Mouse (Mus musculus): ENCODE results near the gene 9930022D16Rik. TPM values are rescaled to one million over a fixed set of nuclear protein-coding genes. Genes with fewer than 3 reads are reported as not detected.

9930022D16Rik gene
- total and polyA plus RNA-seq, 3 experiments = 0.04 TPM; not detected in 2

GRCm38 (mm10) chr11:109439829-109440340, 26.2 kb downstream of the 9930022D16Rik start (continued):
- peak; percentile 61 for TF ChIP-seq NELFE (IDR thresholded peaks at IDR 0.05; ENCODE audit: low read depth, low read length)
- TF ChIP-seq USF1 (IDR thresholded peaks at IDR 0.05; ENCODE audit: low read depth, low read length) = no peak
- TF ChIP-seq BHLHE40 (IDR thresholded peaks at IDR 0.05; ENCODE audit: borderline replicate concordance, low read depth, low read length) = no peak

- Histone ChIP-seq H3K4me1 (ENCODE audit: control insufficient read depth in 1 of 2, insufficient read depth in 2 of 2, low read length in 2 of 2) (peaks cover 0 to 7% of the 10 kb centered on the region in 2 experiments; a peak in 3 of 4 replicates), H3K27ac (ENCODE audit: control insufficient read depth, low read depth, low read length) (no peak overlapping the region), H3K9me3 (replicated peaks; ENCODE audit: insufficient read depth, low read length) (no peaks in the 10 kb centered on the region), H3K4me3 (ENCODE audit: control insufficient read depth in 1 of 2, insufficient read depth in 1 of 2, low read depth in 2 of 2, low read length in 2 of 2) (peak overlapping the region; percentile 71 to 75), H3K9ac (ENCODE audit: control insufficient read depth, low read depth, low read length, poor library complexity, severe bottlenecking) (peak overlapping the region; percentile 82), H3K79me2 (ENCODE audit: control insufficient read depth, insufficient read depth, low read length, poor library complexity) (peaks cover 2% of the 10 kb centered on the region; the same call in 1 of the 2 replicates), H3K36me3 (ENCODE audit: control insufficient read depth in 1 of 2, insufficient read depth in 2 of 2, low read length in 2 of 2) (peaks cover 0 to 8% of the 10 kb centered on the region in 2 experiments; a peak in 1 of 4 replicates), H3K27me3 (ENCODE audit: control insufficient read depth in 1 of 2, insufficient read depth in 2 of 2, low read length in 2 of 2) (no peaks in the 10 kb centered on the region)
- DNase-seq (ENCODE audit: low read depth, low spot score) = peak; percentile 56
- TF ChIP-seq MAFK (IDR thresholded peaks at IDR 0.05; ENCODE audit: borderline replicate concordance, low read depth, low read length) = no peak
- TF ChIP-seq GABPA (IDR thresholded peaks at IDR 0.05; ENCODE audit: low read depth, low read length) = no peak
- TF ChIP-seq USF1 (IDR thresholded peaks at IDR 0.05; ENCODE audit: low read depth, low read length) = no peak
- TF ChIP-seq TAL1 (IDR thresholded peaks at IDR 0.05; ENCODE audit: low read length) = no peak
- no peak for TF ChIP-seq HCFC1 (IDR thresholded peaks at IDR 0.05; ENCODE audit: low read depth, low read length)
- TF ChIP-seq POLR2AphosphoS5 (IDR thresholded peaks at IDR 0.05; ENCODE audit: borderline replicate concordance, low read depth, low read length) = no peak
- no peak for TF ChIP-seq SMC3 (IDR thresholded peaks at IDR 0.05; ENCODE audit: low read depth, low read length)
- no peak for TF ChIP-seq RCOR1 (IDR thresholded peaks at IDR 0.05; ENCODE audit: low read depth, low read length)
- no peak for TF ChIP-seq NRF1 (IDR thresholded peaks at IDR 0.05; ENCODE audit: insufficient read depth, low read depth, low read length, poor library complexity, severe bottlenecking)
- TF ChIP-seq MEF2A (IDR thresholded peaks at IDR 0.05; ENCODE audit: extremely low read depth, insufficient replicate concordance, low read depth, low read length, poor library complexity, severe bottlenecking) = no peak
- TF ChIP-seq TCF12 (IDR thresholded peaks at IDR 0.05; ENCODE audit: low read depth, low read length) = no peak
- no peak for TF ChIP-seq E2F4 (IDR thresholded peaks at IDR 0.05; ENCODE audit: borderline replicate concordance, low read depth, low read length)
These were observed 26.9 kb downstream of the 9930022D16Rik start for GRCm38 (mm10) chr11:109440641-109441040.

DNA sequence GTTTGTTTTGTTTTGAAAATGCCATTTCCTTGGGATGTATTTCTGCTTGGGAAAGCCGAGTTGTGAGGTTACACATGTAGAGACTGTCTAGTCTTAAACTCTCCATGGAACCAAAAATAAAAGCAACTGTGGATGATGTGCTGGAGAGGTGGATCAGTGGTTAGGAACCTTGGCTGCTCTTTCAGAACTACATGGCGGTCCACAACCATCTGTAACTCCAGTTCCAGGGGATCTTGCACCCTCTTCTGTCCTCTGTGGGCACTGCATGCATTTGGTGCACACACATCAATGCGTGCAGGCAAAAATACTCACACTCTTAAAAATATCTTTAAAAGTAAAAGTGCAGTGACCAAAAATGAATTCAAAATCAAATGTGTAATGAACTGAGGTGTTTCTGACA, 27.4 kb downstream of the 9930022D16Rik start:
- H3K4me1 ChIP-seq (ENCODE audit: control insufficient read depth in 1 of 2, insufficient read depth in 2 of 2, low read length in 2 of 2) = peaks cover 0 to 7% of the 10 kb centered on the region in 2 experiments; a peak in 3 of 4 replicates
- peak; percentile 89 for DNase-seq (ENCODE audit: low read depth, low spot score)
- TF ChIP-seq MAX (IDR thresholded peaks at IDR 0.05; ENCODE audit: low read length) (no peak), POLR2AphosphoS2 (IDR thresholded peaks at IDR 0.05; ENCODE audit: low read length) (no peak), NRF1 (IDR thresholded peaks at IDR 0.05; ENCODE audit: insufficient read depth, low read depth, low read length, poor library complexity, severe bottlenecking) (no peak), ZKSCAN1 (IDR thresholded peaks at IDR 0.05; ENCODE audit: low read depth, low read length) (no peak), ZC3H11A (IDR thresholded peaks at IDR 0.05; ENCODE audit: low read depth, low read length) (peak; percentile 98), CHD1 (IDR thresholded peaks at IDR 0.05; ENCODE audit: low read depth, low read length) (no peak), SMC3 (IDR thresholded peaks at IDR 0.05; ENCODE audit: low read depth, low read length) (peak; percentile 98), USF2 (IDR thresholded peaks at IDR 0.05; ENCODE audit: borderline replicate concordance in 1 of 2, insufficient read depth in 1 of 2, low read depth in 1 of 2, low read length in 2 of 2) (no peak), HCFC1 (IDR thresholded peaks at IDR 0.05; ENCODE audit: low read depth, low read length) (no peak), EP300 (IDR thresholded peaks at IDR 0.05; ENCODE audit: low read depth in 1 of 2, low read length in 2 of 2) (no peak; a peak in 1 of 4 replicates), GATA1 (IDR thresholded peaks at IDR 0.05; ENCODE audit: low read depth, low read length) (no peak), KAT2A (conservative IDR thresholded peaks at IDR 0.05; ENCODE audit: low read depth, low read length) (no peak), POLR2A (IDR thresholded peaks at IDR 0.05; ENCODE audit: control insufficient read depth in 1 of 2, insufficient read depth in 1 of 2, low read depth in 1 of 2, low read length in 2 of 2, poor library complexity in 1 of 2) (no peak), MYC (IDR thresholded peaks at IDR 0.05; ENCODE audit: low read depth, low read length) (0 out of 2 replicates have a peak, but pooled peaks have one; percentile 72), TAL1 (IDR thresholded peaks at IDR 0.05; ENCODE audit: low read length) (no peak), CHD2 (IDR thresholded peaks at IDR 0.05; ENCODE audit: low read length) (no peak), BHLHE40 (IDR thresholded peaks at IDR 0.05; ENCODE audit: borderline replicate concordance, low read depth, low read length) (no peak; the same call in 1 of the 2 replicates), ETS1 (IDR thresholded peaks at IDR 0.05; ENCODE audit: low read depth, low read length) (0 out of 2 replicates have a peak, but pooled peaks have one; percentile 30)

More for the DNA sequence above, 27.4 kb downstream of the 9930022D16Rik start:
- Histone ChIP-seq H3K79me2 (ENCODE audit: control insufficient read depth, insufficient read depth, low read length, poor library complexity) (peaks cover 2% of the 10 kb centered on the region; the same call in 1 of the 2 replicates), H3K4me3 (ENCODE audit: control insufficient read depth in 1 of 2, insufficient read depth in 1 of 2, low read depth in 2 of 2, low read length in 2 of 2) (no peak overlapping the region; a peak in 1 of 4 replicates), H3K27me3 (ENCODE audit: control insufficient read depth in 1 of 2, insufficient read depth in 2 of 2, low read length in 2 of 2) (no peaks in the 10 kb centered on the region), H3K9ac (ENCODE audit: control insufficient read depth, low read depth, low read length, poor library complexity, severe bottlenecking) (no peak overlapping the region; the same call in 1 of the 2 replicates), H3K9me3 (replicated peaks; ENCODE audit: insufficient read depth, low read length) (no peaks in the 10 kb centered on the region), H3K27ac (ENCODE audit: control insufficient read depth, low read depth, low read length) (no peak overlapping the region), H3K36me3 (ENCODE audit: control insufficient read depth in 1 of 2, insufficient read depth in 2 of 2, low read length in 2 of 2) (peaks cover 0 to 8% of the 10 kb centered on the region in 2 experiments; a peak in 1 of 4 replicates)

Measured in MEL (cell line).